Mouse (Mus musculus) left cerebral cortex, postnatal 25 days (tissue): ENCODE data around the gene Syt10. TPM values are rescaled to one million over a fixed set of nuclear protein-coding genes. Genes with fewer than 3 reads are reported as not detected.
"Not testable (repeated sequence)": the region's sequence is repeated elsewhere in the genome, so short reads cannot be mapped to it uniquely, and the experiment has no call there.

Source experiments
- DNase-seq, 2 experiments: peaks; one replicate each; pipeline ENCODE4 v3.0.0; 2022; ENCODE audit warnings: low spot score in 2 of 2, mixed read lengths in 1 of 2
- intact Hi-C: fragments of 180-260 bp; cut with DNase I; formaldehyde crosslinking; loops from one replicate; pipeline ENCODE4 v1.15.1; 2025
- microRNA-seq, 2 experiments: library from miRNA; unstranded; fragments of <30 nt; microRNA quantifications; one replicate each; pipeline ENCODE4 v1.2.0; 2022
- total RNA-seq, 2 experiments: library from RNA; stranded (reverse); gene quantifications; 2 replicates each; pipeline ENCODE4 v1.2.3; 2021

Syt10 gene
- total RNA-seq: 10 to 100 TPM; 15.6 to 18.4 TPM

DNA sequence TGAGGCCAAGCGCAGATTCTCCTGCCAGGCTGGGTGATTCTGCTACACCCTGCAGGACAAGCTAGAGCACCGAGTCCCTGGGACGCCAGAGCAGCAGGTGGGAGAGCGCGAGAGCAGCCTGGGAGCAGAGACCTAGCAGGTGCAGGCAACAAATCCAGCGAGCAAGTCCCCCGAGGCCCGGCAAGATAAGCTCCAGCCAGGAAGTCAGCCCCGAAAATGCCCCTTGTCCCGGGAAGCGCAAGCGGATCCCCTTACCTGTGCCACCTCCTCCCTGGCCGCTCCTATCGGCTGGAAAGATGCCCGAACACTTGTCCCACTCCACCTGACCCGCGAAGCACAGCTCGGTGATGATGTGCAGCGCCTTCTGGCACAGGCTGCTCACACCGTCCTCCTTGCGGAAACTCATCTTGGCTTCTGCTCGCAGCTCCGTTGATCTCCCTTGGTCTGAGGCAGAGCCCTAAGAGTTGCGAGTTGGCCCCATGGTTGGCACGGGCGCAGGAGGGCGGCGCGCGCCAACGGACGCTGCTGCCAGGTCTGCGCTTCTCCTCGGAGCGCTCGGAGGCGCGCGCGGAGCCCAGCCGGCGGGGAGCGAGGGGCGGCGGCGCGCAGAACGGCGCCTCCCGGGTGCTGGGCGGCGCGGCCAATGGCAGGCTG is at the start of gene Syt10:
Syt10 (minus strand) TSS at position 497 of the 654 bp plus-strand sequence.
- DNase-seq: peak; percentile 40 to 58
- intact Hi-C loops: loop anchor here (5.0 kb wide), 1 partner anchor 219 kb away; no protein-coding TSS in a partner anchor

DNA sequence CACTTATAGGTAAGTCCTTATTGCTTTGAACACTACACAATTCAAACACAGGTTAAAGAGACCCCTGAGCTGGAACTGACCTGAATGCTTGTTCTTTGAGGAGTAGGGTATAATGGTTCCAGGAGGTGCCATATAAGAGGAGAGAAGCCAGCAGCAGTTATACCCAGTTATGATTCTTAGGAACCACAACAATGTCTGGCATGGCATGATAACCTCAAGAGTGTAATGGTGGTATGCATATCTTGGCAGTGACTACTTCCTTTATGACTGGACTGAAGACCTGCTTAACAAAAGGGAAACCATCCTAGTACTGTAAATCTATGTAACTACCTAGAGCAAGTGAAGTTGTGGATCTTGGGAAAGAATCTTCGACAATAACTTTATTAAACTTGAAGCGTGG is 42.1 kb upstream of the Syt10 start:
- intact Hi-C loops: no loop called here
- no peak for DNase-seq

DNA sequence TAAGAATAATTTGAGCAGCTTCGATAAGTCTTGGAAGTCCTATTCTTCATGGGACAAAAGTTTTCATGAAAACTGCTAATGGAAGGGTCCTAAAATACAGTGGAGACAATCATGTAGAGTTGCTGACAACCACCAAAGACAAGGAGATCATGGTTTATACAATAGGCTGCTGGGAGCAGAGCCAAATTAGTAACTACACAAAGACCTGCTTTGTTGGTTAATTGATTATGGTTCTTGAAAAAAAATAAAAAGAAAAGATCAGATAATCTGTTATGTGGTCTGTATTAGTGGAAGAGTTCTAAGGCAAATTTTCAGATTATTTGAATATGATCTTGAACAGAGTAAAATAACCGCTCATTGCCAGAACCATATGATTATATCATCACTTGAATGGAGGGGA is 37.3 kb upstream of the Syt10 start:
- no peak for DNase-seq
- intact Hi-C loops: no loop called here

DNA sequence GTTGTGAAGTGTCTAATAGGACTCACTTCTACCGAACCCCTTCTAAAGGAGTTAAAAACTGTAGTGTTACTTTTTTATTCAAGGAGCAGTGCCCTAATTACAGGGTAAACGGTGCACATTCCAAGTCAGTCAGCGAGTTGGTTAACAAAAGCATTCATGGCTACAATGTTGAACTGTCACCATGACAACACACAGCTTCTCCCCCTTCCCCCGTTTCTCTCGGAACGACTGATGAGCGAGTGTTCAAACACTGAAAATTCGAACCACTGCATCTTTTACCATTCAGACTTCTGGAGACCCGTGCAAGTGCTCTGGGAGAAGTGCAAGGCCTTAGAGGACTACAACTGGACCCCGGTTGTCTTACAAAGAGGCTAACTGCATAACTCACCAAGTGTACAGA is 25.6 kb downstream of the Syt10 start:
- DNase-seq: no peak
- intact Hi-C loops: no loop called here

DNA sequence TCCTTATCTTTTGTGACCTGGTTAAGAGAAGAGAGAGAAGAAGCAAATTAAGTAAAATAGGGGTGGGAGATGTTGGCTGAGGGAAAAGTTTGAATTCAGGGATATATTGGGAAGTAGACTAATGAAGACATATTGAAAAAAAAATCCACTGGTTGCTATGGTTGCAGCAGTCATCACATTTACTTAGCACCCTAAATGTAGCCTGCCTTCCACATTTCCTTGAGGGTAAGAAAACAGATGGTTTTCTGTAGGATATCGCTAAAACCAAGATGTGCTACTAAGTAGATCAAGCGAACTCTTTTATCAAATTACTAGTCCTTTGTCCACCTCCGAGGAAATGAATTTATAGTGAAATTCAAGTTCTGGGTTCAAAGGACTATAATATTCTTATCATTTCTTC is 37.2 kb downstream of the Syt10 start:
- DNase-seq: peak in 1 of 2 experiments; percentile 39
- intact Hi-C loops: no loop called here

DNA sequence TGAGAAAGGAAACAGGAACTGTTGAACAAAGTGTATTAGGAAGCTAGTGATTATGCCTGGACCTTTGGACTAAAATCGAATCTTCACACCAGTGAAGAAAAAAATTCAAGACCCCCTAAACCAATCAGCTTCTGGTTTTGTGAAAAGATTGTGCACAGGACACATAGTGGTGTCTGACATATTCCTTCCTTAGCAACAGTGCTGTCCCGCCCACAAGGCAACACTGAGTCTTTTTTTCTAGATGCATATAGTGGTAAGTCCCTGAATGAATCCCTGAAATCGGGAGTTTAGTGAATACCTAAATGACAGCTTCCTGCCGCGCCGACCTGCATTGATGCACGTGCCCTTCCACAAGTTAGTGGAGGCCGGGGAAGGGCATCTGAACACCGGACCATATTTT is 61.7 kb downstream of the Syt10 start:
- peak in 1 of 2 experiments; percentile 20 for DNase-seq

DNA sequence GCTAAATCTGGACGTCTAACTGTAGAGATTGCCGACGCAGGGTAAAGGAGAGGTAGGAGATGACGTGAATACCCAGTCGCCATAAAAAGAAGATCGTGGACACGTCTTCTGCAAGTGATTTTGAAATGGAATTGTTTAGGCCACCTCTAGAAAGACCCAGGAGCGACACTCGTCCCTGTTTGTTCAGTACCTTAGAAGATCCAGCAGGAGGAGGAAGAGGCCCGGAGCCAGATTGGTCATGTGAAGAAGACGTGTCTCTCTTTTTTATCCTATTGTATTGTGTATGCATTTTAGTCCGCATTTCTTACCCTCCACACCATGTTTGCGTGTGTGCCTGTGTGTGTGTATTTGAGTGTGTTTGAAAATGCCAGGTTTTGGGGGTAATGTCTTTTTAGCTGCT is 75.6 kb downstream of the Syt10 start:
- intact Hi-C loops, DNase-seq: not testable (repeated sequence)

More for the DNA sequence above, 61.7 kb downstream of the Syt10 start:
- intact Hi-C loops: no loop called here

DNA sequence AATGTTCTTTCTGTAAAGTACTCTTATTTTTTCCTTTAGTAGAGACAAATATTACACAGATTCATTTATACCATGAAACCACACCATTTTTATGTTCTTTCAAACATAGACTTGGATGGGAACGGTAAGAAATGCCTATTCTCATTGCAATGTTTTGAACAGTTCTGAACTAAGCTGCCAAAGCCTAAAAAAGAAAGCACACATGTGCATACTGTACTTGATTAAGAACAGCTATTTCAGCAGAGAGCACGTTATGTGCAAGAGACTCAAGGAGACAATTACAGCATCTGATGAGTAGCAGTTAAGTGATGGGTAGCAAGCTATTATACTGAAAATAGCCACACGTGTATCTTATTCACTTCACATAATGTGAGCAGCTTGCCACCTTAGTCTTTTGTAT is 108.0 kb downstream of the Syt10 start:
- peak; percentile 27 to 57 for DNase-seq

More for the DNA sequence above, 108.0 kb downstream of the Syt10 start:
- intact Hi-C loops: no loop called here

Small RNA genes lying within 50 kb of the gene (microRNA-seq; reads per million reads assigned to microRNA genes)
- gene Gm24643: 0 reads per million in 2 experiments

Other genes starting within 250 kb of the Syt10 start
- 10 to 100 TPM; 36.9 to 37.1 TPM for gene Rabl2, start 249.9 kb downstream of the Syt10 start, total RNA-seq